Mouse (Mus musculus): ENCODE measurements at regions not wholly inside any gene's neighbourhood (a gene's known extent, or its start where the extent isn't known, plus 50 kb on each side); places are given as distances from the start of the nearest gene placed in this dataset.

DNA sequence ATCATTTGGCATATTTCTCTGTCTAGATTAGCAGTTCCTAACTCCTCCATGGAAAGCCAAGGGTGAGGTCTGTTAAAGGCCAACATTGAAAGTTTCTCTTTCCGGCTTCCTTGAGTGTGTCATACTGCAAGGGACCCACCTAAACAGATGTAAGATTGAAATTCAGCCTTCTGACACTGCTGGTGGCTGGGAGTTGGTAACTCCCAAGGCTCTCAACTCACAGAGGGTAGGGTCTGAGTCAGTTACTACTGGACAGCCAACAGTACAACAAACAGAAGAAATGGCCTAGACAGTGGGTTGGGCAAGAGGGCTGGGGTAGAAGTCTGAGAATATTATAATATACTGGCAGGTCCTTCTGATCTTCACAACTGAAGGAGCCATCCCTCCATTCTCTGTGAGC lies 193.7 kb upstream of the Ppp2r3a start:
- WGBS, result 90% methylated on average over 1 of the region's 1 CpGs
- no peak overlapping the region for H3K4me3 ChIP-seq (replicated peaks)
- no peak for ATAC-seq (ENCODE audit: insufficient number of reproducible peaks, low FRiP score, low TSS enrichment, low read depth)
- H3K27me3 ChIP-seq, result no peaks in the 10 kb centered on the region
- H3K9ac ChIP-seq, result no peak overlapping the region
- no peak overlapping the region for H3K27ac ChIP-seq (replicated peaks)
- H3K36me3 ChIP-seq, result no peaks in the 10 kb centered on the region
- H3K4me2 ChIP-seq (replicated peaks), result no peak overlapping the region
- no peaks in the 10 kb centered on the region for H3K4me1 ChIP-seq
- H3K9me3 ChIP-seq (replicated peaks), result no peaks in the 10 kb centered on the region

DNA sequence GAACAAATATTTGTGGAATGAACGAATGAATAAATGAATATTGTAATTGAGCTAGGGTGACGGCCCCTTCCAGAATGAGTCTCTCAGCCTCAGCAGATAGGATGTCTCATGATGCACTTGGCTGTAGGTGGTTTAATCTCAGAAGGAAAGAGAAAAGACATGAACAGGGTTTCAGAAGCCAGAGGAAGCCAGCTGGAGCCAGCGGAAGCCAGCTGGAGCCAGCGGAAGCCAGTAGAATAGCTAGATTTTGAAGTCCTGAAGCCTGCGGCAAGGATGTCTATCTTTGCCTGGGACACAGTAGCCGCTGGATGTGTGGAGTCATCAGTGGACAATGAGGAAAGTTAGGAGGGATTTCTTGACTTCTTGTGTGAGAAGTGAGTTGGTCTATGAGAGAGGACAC lies 188.3 kb upstream of the Ppp2r3a start:
- no peaks in the 10 kb centered on the region for H3K36me3 ChIP-seq
- H3K4me3 ChIP-seq (replicated peaks), result no peak overlapping the region
- no peak overlapping the region for H3K4me2 ChIP-seq (replicated peaks)
- no peak overlapping the region for H3K9ac ChIP-seq
- H3K9me3 ChIP-seq (replicated peaks), result no peaks in the 10 kb centered on the region
- no peak for ATAC-seq (ENCODE audit: insufficient number of reproducible peaks, low FRiP score, low TSS enrichment, low read depth)
- no peaks in the 10 kb centered on the region for H3K27me3 ChIP-seq
- H3K27ac ChIP-seq (replicated peaks), result no peak overlapping the region
- 81% methylated on average over 6 of the region's 6 CpGs for WGBS
- no peaks in the 10 kb centered on the region for H3K4me1 ChIP-seq

DNA sequence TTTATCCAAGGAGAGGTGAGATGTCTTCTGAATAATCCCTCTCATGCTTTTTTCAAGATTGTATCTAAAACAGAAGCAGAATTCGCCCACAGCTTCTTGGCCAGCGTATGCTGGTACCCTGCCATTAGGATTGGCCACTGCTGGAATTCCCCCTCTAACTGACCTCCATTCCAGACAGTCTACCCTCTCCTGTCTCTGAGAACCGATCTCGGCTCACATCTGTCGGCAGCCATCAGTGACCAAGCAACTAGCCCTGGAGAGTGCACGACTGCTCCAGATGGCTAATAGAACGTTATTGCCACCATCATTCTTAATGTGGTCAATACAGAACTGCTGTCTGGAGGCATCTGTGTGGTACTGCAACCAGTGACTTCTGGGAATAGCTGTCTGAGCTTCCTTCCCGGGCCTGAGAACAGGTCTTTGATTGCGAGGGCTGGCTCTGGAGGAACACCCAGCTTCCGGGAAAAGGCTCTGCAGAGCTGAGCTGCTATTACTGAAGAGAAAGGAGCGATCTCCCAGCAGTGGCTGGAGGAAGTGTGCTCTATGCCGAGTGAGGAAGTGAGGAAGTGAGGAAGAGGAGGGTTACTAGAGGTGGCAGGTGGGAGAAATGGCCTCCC lies 187.1 kb upstream of the Ppp2r3a start:
- no peak overlapping the region for H3K4me2 ChIP-seq (replicated peaks)
- H3K4me1 ChIP-seq, result no peaks in the 10 kb centered on the region
- H3K27ac ChIP-seq (replicated peaks), result no peak overlapping the region
- no peak for ATAC-seq (ENCODE audit: insufficient number of reproducible peaks, low FRiP score, low TSS enrichment, low read depth)
- H3K36me3 ChIP-seq, result no peaks in the 10 kb centered on the region
- no peaks in the 10 kb centered on the region for H3K27me3 ChIP-seq
- no peak overlapping the region for H3K9ac ChIP-seq
- no peak overlapping the region for H3K4me3 ChIP-seq (replicated peaks)
- no peaks in the 10 kb centered on the region for H3K9me3 ChIP-seq (replicated peaks)
- 63% methylated on average over 12 of the region's 12 CpGs for WGBS

GRCm38 (mm10) chr9:101424974-101425670 lies 173.5 kb upstream of the Ppp2r3a start:
- 84% methylated on average over 12 of the region's 12 CpGs for WGBS
- no peak overlapping the region for H3K4me3 ChIP-seq (replicated peaks)
- no peaks in the 10 kb centered on the region for H3K27me3 ChIP-seq
- H3K27ac ChIP-seq (replicated peaks), result no peak overlapping the region
- H3K9me3 ChIP-seq (replicated peaks), result no peaks in the 10 kb centered on the region
- H3K4me2 ChIP-seq (replicated peaks), result no peak overlapping the region
- ATAC-seq (ENCODE audit: insufficient number of reproducible peaks, low FRiP score, low TSS enrichment, low read depth), result no peak
- no peaks in the 10 kb centered on the region for H3K4me1 ChIP-seq
- H3K9ac ChIP-seq, result no peak overlapping the region
- no peaks in the 10 kb centered on the region for H3K36me3 ChIP-seq

DNA sequence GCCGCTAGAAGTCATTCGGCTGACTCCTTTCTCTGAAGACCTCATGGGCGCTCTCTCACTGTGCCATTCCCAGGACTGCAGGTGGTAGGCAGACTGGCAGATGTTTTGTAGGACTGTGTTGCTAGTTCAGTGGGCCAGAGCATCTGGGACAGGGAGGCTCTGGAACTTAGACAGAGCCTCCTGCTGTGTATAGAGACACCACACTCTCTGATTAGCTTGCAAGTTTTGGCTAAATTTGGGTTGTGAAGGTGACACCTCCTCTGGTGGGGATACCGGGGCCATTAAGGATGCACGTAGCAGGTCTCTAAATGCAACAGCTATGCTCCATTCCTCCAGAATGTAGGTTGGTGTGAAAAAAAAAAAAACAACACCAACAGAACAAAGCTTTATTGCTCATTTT lies 171.4 kb upstream of the Ppp2r3a start:
- no peak overlapping the region for H3K4me3 ChIP-seq (replicated peaks)
- no peak overlapping the region for H3K9ac ChIP-seq
- H3K4me2 ChIP-seq (replicated peaks), result no peak overlapping the region
- H3K36me3 ChIP-seq, result no peaks in the 10 kb centered on the region
- 83% methylated on average over 5 of the region's 5 CpGs for WGBS
- H3K27ac ChIP-seq (replicated peaks), result no peak overlapping the region
- ATAC-seq (ENCODE audit: insufficient number of reproducible peaks, low FRiP score, low TSS enrichment, low read depth), result no peak
- no peaks in the 10 kb centered on the region for H3K4me1 ChIP-seq
- no peaks in the 10 kb centered on the region for H3K9me3 ChIP-seq (replicated peaks)
- no peaks in the 10 kb centered on the region for H3K27me3 ChIP-seq

- no peak overlapping the region for H3K27ac ChIP-seq (replicated peaks)
- no peak overlapping the region for H3K9ac ChIP-seq
- ATAC-seq (ENCODE audit: insufficient number of reproducible peaks, low FRiP score, low TSS enrichment, low read depth), result no peak
- H3K4me1 ChIP-seq, result no peaks in the 10 kb centered on the region
- H3K9me3 ChIP-seq (replicated peaks), result no peaks in the 10 kb centered on the region
- 69% methylated on average over 11 of the region's 11 CpGs for WGBS
- no peak overlapping the region for H3K4me3 ChIP-seq (replicated peaks)
- H3K27me3 ChIP-seq, result no peaks in the 10 kb centered on the region
- no peak overlapping the region for H3K4me2 ChIP-seq (replicated peaks)
- H3K36me3 ChIP-seq, result no peaks in the 10 kb centered on the region
Measured at GRCm38 (mm10) chr9:101422006-101422405, 170.4 kb upstream of the Ppp2r3a start.

DNA sequence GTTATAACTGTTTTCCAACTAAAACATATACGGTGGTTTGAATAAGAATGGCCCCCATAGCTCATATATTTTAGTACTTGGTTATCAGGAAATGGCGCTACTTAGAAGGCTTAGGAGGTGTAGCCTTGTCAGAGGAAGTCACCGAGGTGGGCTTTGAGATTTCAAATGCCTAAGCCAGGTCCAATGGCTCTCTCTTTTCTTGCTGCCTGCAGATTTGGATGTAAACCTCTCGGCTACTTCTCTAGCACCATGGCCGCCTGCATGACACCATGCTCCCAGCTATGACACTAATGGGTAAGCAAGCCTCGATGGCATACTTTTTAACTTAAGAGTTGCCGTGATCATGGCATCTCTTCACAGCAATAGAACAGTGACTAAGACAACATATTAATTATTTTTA lies 169.5 kb upstream of the Ppp2r3a start:
- WGBS, result 92% methylated on average over 7 of the region's 7 CpGs
- H3K9me3 ChIP-seq (replicated peaks), result no peaks in the 10 kb centered on the region
- no peaks in the 10 kb centered on the region for H3K4me1 ChIP-seq
- no peak overlapping the region for H3K4me3 ChIP-seq (replicated peaks)
- no peaks in the 10 kb centered on the region for H3K36me3 ChIP-seq
- no peak for ATAC-seq (ENCODE audit: insufficient number of reproducible peaks, low FRiP score, low TSS enrichment, low read depth)
- H3K27ac ChIP-seq (replicated peaks), result no peak overlapping the region
- H3K27me3 ChIP-seq, result no peaks in the 10 kb centered on the region
- H3K9ac ChIP-seq, result no peak overlapping the region
- H3K4me2 ChIP-seq (replicated peaks), result no peak overlapping the region

DNA sequence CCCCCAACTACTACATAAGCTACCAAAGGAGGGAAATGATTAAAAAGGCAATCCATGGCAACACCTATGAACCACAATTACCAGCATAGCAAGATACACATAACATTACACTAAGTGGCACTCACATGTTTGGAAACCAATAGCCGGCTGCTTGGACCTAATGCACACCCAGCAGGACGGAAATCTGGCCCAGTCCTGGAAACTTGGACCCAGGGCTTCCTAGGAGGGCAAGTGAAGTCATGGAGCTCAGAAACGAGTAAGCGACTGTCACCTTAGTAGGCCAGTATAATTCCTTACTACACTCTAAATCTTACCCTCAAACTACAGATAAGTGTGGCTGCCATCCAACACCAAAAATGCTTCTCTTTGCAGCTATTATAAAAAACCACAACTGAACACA lies 168.6 kb upstream of the Ppp2r3a start:
- no peaks in the 10 kb centered on the region for H3K36me3 ChIP-seq
- no peak for ATAC-seq (ENCODE audit: insufficient number of reproducible peaks, low FRiP score, low TSS enrichment, low read depth)
- H3K4me3 ChIP-seq (replicated peaks), result no peak overlapping the region
- H3K4me1 ChIP-seq, result no peaks in the 10 kb centered on the region
- H3K27me3 ChIP-seq, result no peaks in the 10 kb centered on the region
- no peak overlapping the region for H3K4me2 ChIP-seq (replicated peaks)
- H3K27ac ChIP-seq (replicated peaks), result no peak overlapping the region
- H3K9ac ChIP-seq, result no peak overlapping the region
- WGBS, result 88% methylated on average over 4 of the region's 4 CpGs
- H3K9me3 ChIP-seq (replicated peaks), result no peaks in the 10 kb centered on the region

GRCm38 (mm10) chr9:101417660-101418059 lies 166.1 kb upstream of the Ppp2r3a start:
- 85% methylated on average over 2 of the region's 2 CpGs for WGBS
- Histone ChIP-seq H3K27me3 (no peaks in the 10 kb centered on the region), H3K4me3 (replicated peaks) (no peak overlapping the region), H3K4me2 (replicated peaks) (no peak overlapping the region), H3K27ac (replicated peaks) (no peak overlapping the region), H3K4me1 (no peaks in the 10 kb centered on the region), H3K36me3 (no peaks in the 10 kb centered on the region), H3K9ac (no peak overlapping the region), H3K9me3 (replicated peaks) (no peaks in the 10 kb centered on the region)
- ATAC-seq (ENCODE audit: insufficient number of reproducible peaks, low FRiP score, low TSS enrichment, low read depth), result no peak

DNA sequence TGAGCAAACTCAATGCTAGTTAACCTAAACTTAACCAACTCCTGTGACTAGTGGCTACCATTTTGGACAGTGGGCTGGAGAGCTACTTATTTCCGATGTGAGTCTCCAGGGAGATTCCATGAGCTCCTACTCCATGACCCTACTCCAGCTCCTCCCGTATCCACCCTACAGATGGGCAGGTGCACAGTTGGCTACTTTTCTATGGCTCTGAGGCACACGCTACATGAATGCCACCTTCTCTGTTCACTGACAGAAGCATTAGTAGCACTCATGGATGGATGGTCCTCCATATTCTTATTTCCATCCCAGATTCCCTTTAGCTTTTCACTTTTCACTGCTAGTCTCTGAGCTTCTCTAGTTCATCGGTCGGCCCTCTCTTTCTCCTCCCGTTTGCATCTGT lies 164.7 kb upstream of the Ppp2r3a start:
- 96% methylated on average over 6 of the region's 6 CpGs for WGBS
- ATAC-seq (ENCODE audit: insufficient number of reproducible peaks, low FRiP score, low TSS enrichment, low read depth), result no peak
- no peak overlapping the region for H3K4me2 ChIP-seq (replicated peaks)
- no peak overlapping the region for H3K9ac ChIP-seq
- no peaks in the 10 kb centered on the region for H3K36me3 ChIP-seq
- no peak overlapping the region for H3K4me3 ChIP-seq (replicated peaks)
- H3K27me3 ChIP-seq, result no peaks in the 10 kb centered on the region
- H3K9me3 ChIP-seq (replicated peaks), result no peaks in the 10 kb centered on the region
- H3K4me1 ChIP-seq, result no peaks in the 10 kb centered on the region
- no peak overlapping the region for H3K27ac ChIP-seq (replicated peaks)

DNA sequence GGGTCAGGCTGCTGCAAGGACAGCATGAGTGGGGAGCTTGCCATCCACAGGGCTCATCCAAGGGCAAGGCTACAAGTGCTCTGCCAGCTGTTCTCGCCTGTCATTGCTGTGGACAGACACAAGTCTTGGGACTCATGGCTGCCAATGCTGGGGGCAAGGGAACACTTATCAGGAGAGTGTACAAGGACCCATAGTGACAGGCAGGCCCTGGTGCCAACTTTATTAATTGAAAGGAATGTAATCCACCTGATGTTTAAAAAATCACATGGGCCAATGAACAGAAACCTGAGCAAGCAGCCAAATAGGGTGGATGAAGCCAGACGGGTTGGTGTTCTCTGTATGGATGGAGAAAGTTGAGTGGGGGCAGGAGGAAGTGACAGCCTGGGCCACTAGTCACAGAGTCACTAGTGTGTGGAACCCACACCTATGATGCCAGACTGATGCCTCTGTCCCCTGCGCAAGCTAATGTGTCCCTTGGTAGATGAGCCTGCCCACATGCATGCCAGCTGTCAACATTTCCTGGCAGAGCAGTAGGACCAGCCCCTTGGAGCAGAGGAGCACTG lies 161.6 kb upstream of the Ppp2r3a start:
- ATAC-seq (ENCODE audit: insufficient number of reproducible peaks, low FRiP score, low TSS enrichment, low read depth), result no peak

DNA sequence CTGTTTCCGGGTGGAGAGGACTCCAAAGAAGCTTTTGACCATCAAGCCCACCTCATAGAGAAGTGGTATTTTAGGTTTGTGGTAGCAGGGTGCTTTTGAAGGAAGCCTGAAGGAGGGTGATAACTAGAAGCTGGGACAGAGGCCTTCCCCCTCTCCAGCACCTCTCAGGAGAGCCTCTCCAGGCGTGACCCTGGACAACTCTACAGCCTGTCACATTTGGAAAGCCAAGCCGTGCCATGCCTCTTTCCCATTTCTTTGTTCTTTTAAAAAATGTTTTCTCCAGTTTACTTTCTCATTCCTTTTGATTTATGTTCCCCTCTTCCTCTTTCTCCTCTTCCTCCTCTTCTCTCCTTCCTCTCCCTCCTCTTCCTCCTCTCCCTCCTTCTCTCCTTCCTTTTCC lies 160.4 kb upstream of the Ppp2r3a start:
- no peak overlapping the region for H3K9ac ChIP-seq
- no peak overlapping the region for H3K27ac ChIP-seq (replicated peaks)
- no peak overlapping the region for H3K4me3 ChIP-seq (replicated peaks)
- no peak for ATAC-seq (ENCODE audit: insufficient number of reproducible peaks, low FRiP score, low TSS enrichment, low read depth)
- no peaks in the 10 kb centered on the region for H3K27me3 ChIP-seq
- H3K9me3 ChIP-seq (replicated peaks), result no peaks in the 10 kb centered on the region
- no peaks in the 10 kb centered on the region for H3K36me3 ChIP-seq
- H3K4me2 ChIP-seq (replicated peaks), result no peak overlapping the region
- 85% methylated on average over 3 of the region's 3 CpGs for WGBS
- H3K4me1 ChIP-seq, result no peaks in the 10 kb centered on the region

More for the DNA sequence above, 161.6 kb upstream of the Ppp2r3a start:
- Histone ChIP-seq H3K27ac (replicated peaks) (no peak overlapping the region), H3K4me3 (replicated peaks) (no peak overlapping the region), H3K9me3 (replicated peaks) (no peaks in the 10 kb centered on the region), H3K27me3 (no peaks in the 10 kb centered on the region), H3K9ac (no peak overlapping the region), H3K4me2 (replicated peaks) (no peak overlapping the region), H3K4me1 (no peaks in the 10 kb centered on the region), H3K36me3 (no peaks in the 10 kb centered on the region)
- WGBS, result 68% methylated on average over 3 of the region's 3 CpGs

Data from embryonic facial prominence, embryonic 15.5 days (tissue).